Mouse (Mus musculus): Measurements from ENCODE around the gene Pcsk7.

Gene Pcsk7

DNA sequence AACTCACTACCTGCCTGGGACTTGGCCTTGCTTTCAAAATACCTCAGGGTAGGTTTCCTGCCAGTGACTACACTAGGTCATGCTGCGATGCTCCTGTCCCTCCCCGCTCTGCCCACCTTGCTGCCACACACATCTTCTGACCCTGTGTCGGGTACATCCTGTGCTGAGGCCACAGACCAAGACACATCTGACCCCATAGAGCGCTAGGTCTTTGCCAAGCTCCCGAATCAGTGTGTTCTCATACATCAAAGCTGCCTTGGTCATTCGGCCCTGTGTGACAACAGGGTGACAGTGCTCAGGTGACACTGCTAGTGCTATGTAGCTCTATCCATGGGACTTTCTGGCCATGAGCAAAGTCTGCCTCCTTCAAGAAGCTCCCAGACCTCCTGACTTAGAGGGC, 33.5 kb downstream of the Pcsk7 start:
- no peak for DNase-seq

DNA sequence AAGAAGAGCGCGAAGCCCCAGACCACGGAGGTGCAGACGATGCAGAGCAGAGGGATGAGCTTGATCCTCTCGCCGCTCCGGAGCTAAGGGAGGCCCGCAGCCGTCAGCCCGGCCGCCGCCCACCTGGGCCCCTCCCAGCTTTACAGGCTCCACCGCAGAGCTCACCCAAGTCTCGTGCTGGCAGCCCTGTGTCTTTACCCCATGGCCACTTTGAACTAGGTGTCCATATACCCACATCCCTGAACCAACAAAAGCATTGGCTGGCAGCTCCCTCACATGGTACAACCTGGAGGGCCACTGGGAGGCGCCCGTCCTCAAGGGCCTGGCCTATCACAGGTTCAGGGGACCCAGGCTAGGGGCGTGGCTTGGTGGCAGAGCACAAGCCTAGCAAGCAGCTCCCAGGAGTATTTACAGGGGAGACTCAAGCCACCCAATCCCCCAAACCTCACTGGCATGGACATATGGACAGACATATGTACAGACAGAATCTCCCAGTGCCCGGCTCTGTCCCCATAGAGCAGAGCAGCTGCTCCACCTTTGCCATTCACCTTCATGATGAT, 35.1 kb downstream of the Pcsk7 start:
- peak; percentile 50 to 70 for DNase-seq

DNA sequence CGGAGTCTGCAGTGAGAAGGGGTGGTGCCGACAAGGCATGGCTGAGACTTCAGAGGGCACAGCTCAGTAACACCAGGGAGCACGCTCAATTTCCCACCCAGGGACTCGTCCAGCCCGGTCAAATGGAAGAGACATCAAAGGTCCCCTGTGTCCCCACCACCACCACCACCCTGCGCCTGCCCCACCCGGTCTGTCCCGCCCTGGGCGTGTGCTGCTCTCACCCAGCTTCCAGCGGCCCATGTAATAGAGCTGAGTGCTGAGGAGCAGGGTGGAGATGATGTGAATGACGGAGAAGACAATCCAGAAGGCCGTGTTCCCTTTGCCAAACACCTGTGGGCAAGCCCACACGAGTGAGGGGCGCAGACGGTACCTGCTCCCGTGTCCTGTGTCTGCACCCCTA, 36.2 kb downstream of the Pcsk7 start:
- DNase-seq = no peak

GRCm38 (mm10) chr9:45942916-45943315, 36.6 kb downstream of the Pcsk7 start:
- DNase-seq = no peak

DNA sequence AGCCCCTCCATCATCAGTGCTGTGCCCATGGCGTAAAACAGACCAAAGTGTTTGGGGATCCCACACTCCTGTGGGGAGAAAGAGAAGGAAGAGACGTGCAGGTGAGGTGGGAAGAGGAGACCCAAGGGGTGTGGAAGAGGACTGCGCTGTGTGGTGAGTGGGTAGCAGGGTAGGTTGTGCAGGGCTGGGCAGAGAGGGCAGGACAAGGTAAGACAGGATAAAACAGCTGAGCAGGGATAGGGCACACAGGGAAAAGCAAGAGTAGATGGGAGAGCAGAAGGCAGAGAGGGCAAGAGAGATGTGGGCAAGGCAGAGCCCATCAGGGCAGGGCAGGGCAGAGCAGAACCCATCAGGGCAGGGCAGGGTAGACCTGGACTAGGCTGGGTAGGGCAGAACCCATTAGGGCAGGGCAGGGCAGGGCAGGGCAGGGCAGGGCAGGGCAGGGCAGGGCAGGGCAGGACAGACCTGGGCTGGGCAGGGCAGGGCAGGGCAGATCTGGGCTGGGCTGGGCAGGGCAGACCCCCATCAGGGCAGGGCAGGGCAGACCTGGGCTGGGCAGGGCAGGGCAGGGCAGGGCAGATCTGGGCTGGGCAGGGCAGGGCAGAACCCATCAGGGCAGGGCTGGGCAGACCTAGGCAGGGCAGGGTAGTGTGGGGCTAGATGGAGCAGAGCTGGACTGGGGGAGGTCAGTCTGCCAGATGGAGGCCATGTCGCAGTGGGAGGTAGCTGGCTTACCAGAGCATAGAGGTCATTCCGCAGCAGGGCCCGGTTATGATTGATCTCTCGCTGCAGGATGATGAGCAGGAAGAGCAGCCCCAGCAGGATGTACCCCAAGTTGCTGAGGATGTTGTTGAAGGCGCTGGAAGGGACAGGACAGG, 37.6 kb downstream of the Pcsk7 start:
- peak; percentile 54 to 60 for DNase-seq

- peak; percentile 63 to 68 for DNase-seq
Observed at GRCm38 (mm10) chr9:45944506-45945400, 38.5 kb downstream of the Pcsk7 start.

DNA sequence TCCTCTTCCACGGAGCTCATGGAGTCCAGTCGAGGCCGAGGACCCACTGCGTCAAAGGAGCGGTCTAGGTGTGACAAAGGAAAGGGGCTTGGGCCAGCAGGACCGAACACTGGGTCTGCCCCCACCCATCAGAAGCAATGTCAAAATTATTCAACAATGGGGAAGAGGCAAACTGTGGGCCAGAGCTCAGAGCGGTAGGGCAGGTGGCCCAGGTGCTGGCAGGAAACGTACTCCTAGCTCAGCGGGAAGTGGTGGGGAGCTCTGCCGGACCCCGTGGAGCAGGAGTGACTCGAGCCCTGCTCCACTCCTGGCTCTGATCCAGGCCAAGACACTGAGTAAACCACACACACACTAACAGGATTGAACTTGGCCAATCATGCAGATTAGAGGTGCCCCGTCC, 39.4 kb downstream of the Pcsk7 start:
- DNase-seq = peak; percentile 70 to 76

DNA sequence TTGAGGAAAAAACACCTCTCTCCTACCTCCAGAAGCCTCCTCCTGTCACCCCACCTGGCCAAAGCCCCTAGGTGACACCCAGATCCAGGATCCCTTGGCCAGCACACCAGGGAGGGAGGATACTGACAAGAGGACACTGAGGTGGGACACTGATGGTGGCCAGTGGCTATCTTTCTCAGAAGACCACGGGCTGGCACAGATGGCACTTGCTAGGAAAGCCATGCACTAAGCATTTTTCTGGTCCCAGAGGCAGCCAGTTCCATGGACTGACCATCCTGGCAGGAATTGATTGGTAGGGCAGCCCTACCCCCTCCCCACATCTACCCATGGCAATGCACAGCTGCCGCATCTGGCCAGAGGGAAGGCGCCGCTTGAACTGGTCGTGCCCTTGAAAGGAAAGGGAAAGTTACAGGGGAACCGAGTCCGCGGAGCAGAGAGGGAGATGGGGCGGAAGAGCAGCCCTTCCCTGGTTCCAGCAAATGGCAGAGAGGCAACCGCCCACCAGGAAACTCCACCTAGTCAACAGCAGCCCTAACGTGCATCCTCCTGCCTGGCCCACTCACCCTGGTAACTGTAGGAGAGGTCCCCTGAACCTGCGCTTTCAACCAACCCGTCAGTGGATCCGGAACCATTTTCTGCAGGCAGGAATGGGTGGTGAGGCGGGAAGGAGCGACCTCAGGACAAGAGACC, 40.0 kb downstream of the Pcsk7 start:
- DNase-seq = no peak

DNA sequence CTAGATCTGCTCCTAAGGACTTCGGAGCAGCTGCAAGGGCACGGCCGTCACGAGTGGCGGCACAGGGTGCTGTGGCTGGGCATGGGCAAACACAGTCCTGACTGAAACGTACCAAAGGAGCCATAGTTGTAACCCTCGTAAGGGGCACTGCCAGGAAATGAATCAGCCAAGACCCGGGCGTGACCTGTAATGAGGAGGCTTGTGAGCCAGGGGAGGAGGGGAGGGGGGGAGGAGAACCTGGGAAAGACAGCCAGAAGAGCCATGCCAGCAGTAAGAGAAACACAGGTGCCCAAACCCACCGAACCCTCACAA, 40.5 kb downstream of the Pcsk7 start:
- no peak for DNase-seq

DNA sequence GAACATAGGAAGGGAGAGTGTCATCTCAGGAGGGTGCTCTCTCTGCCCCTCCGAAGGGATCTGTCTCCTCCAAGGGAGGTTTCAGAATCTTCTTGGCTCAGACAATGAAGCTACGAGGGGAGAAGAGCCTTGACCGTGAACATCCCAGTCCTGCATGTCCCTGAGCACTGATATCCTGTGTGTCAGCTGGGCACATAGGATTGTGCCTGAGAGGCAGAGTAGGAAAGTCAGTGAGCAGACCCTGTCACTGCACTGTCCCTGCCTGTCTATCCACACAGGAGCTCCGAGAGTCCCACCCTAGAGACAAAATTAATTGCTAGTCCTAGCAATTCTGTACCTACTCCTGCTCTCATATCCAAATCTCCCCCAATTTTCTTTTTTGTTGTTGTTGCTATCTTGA, 45.8 kb downstream of the Pcsk7 start:
- DNase-seq = no peak

GRCm38 (mm10) chr9:45952890-45953289, 46.6 kb downstream of the Pcsk7 start:
- no peak for DNase-seq

- DNase-seq = peak; percentile 15 to 22
Observed at GRCm38 (mm10) chr9:45953511-45954293, 47.4 kb downstream of the Pcsk7 start.

DNA sequence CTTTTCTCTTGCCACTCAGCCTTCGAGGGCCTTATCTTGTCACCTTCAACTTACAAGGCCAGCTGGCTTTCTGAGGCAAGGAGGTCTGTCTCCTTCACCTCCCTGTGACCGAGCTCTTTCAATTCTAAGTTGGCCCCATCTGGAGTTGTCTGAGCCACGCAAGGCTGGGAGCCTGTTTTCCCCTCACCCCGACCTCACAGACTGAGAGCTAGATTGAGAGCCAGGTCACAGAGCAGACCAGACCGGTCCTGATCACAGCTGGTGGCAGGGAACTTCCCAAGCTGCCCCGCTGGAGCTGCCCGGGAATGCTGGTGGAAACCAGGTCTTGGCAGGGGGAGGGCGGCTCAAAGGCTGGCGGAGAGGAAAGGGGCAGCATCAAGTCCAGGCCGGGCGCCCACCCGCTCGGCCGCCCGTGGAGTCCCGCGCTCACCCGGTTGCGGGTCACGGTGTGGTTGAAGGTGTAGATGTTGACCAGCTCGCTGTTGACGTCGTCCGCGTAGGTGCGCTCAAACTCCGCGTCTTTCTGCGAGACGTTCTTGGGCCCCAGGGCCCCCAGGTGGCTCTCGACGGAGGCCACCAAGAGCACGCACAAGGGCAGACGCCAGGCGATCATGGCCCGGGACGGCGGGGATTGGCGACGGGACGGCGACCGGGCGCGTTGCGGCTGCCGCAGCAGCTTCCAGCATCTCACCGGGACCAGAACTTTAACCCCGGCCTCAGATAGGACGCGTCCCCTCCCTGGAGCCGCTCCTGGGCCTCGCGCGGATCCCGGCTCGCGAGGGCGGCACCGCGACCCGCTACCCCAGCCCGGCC, 48.2 kb downstream of the Pcsk7 start:
- DNase-seq = peak; percentile 74 to 80

GRCm38 (mm10) chr9:45955107-45955963, 49.0 kb downstream of the Pcsk7 start, which contains the start of gene Sidt2:
Gene Sidt2 (minus strand): TSS chr9:45955258.
- peak; percentile 93 to 94 for DNase-seq

GRCm38 (mm10) chr9:45958023-45958670, 51.9 kb downstream of the Pcsk7 start:
- no peak for DNase-seq

DNA sequence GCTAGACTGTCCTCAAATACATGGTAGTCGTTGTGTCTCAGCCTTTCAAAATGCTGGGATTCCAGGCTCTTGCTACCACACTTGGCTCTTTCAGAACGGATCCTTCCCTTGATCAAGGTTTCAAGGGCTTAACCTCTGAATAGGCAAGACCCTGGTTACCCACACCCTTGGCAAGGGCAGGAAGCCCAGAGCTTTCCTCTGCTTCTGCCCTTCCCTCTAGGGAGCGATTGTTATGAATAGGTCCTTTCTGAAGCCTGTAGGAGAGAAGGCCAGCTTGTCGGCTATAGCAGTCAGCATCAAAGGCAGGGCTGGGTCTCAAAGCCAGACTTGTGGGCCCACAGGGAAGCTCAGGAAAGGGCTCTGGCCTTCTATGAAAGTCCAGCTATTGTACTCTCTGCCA, 52.6 kb downstream of the Pcsk7 start:
- DNase-seq = no peak

GRCm38 (mm10) chr9:45959661-45960060, 53.4 kb downstream of the Pcsk7 start:
- DNase-seq = no peak

DNA sequence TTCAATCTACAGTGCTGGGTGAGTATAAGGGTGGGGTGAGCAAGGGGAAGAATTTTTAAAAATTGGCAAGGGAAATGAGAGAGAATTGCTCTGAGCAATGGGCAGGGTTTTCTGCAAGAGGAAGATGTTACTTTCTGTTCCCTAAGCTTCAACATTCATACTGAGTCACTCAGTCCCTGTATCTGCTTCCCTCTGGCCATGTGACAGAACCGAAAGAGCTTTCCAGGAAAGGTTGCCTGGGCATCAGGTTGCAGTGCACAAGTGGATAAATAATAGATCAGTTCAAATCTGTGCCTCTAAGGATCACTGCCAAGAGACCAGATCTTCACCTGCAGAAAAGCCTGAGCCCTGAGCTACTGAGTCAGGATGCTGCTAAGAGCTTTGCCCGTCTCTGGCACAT, 55.6 kb downstream of the Pcsk7 start:
- DNase-seq = peak in 1 of 2 experiments; percentile 55

- DNase-seq = no peak
Observed at GRCm38 (mm10) chr9:45963577-45963976, 57.3 kb downstream of the Pcsk7 start.

- no peak for DNase-seq
Observed at GRCm38 (mm10) chr9:45976884-45977283, 70.6 kb downstream of the Pcsk7 start.
